Comparison of ENCODE assay signal across 8 mouse cellular contexts in the genomic region with DNA sequence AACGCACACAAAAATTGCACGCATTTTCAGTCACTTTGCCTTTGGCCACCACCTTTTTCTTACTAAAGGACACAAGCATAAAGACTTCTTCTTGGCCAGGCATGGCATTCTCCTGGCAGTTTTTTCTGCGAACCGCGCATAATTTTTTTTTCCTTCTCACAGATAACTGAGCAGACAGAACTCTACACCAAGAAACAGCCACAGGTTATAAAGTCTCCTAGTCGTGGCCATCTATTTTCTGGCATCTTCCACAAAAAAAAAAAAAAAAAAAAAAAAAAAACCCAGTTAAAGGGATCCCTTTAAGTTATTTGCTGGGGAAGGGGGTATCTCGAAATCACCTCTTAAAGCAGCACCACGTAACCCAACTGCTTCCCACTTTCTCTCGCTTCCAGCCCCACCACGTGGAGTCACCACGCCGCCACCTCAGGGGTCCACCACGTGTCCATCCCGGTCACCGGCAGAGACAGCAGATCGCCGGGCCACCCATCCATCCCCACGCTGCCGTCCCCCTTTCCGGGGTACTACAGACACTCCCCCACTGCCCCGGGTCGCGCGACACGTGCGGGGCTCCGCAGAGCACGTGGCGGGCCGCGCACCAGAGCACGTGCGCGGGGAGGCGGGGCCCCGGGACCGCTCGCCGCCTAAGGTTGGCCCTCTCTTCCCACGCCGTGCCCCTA. TPM values are rescaled to one million over a fixed set of nuclear protein-coding genes. Genes with fewer than 3 reads are reported as not detected.
DNase-seq lines count a peak whose midpoint lies in the region; ATAC-seq and TF ChIP-seq lines count a peak whose summit lies in the region.

No protein-coding gene starts in this region.

- H3K4me3 ChIP-seq in left cerebral cortex, adult 2 months: peak overlapping the region; percentile 98
- H3K4me3 ChIP-seq in embryonic facial prominence, embryonic 14.5 days (ENCODE audit: low read depth, low read length): peak overlapping the region; percentile 86
- H3K4me3 ChIP-seq in intestine, embryonic 14.5 days (ENCODE audit: low read depth, low read length): peak overlapping the region; percentile 94

- H3K4me2 ChIP-seq in embryonic facial prominence, embryonic 14.5 days (ENCODE audit: low read depth, low read length): peak overlapping the region; percentile 85
- H3K4me2 ChIP-seq in intestine, embryonic 14.5 days (ENCODE audit: low read length): peak overlapping the region; percentile 80

- under 1% methylated on average over 25 of the region's 41 CpGs for WGBS in embryonic facial prominence, embryonic 14.5 days
- WGBS in intestine, embryonic 14.5 days: under 1% methylated on average over 39 of the region's 41 CpGs

- TF ChIP-seq CTCF in left cerebral cortex, adult 2 months (IDR thresholded peaks at IDR 0.05): no peak

- H3K9ac ChIP-seq in embryonic facial prominence, embryonic 14.5 days (ENCODE audit: low read depth, low read length): peak overlapping the region; percentile 97
- H3K9ac ChIP-seq in intestine, embryonic 14.5 days (ENCODE audit: low read length): peak overlapping the region; percentile 96

- H3K27ac ChIP-seq in left cerebral cortex, adult 2 months: peak overlapping the region; percentile 99
- H3K27ac ChIP-seq in embryonic facial prominence, embryonic 14.5 days (replicated peaks; ENCODE audit: low read depth, low read length): peak overlapping the region; percentile 99
- peak overlapping the region; percentile 100 for H3K27ac ChIP-seq in intestine, embryonic 14.5 days (ENCODE audit: low read depth)

- H3K36me3 ChIP-seq in embryonic facial prominence, embryonic 14.5 days (ENCODE audit: control insufficient read depth, insufficient read depth, low read length): peaks cover 44% of the 10 kb centered on the region
- peaks cover 43% of the 10 kb centered on the region for H3K36me3 ChIP-seq in intestine, embryonic 14.5 days (ENCODE audit: control insufficient read depth, insufficient read depth, low read length)

- no peaks in the 10 kb centered on the region for H3K9me3 ChIP-seq in embryonic facial prominence, embryonic 14.5 days (ENCODE audit: control insufficient read depth, low read length)
- H3K9me3 ChIP-seq in intestine, embryonic 14.5 days (ENCODE audit: control insufficient read depth, low read length): no peaks in the 10 kb centered on the region

- H3K4me1 ChIP-seq in embryonic facial prominence, embryonic 14.5 days (ENCODE audit: control insufficient read depth, insufficient read depth, low read length): 0 out of 2 replicates have a peak, but pooled peaks cover 12% of the 10 kb centered on the region
- H3K4me1 ChIP-seq in intestine, embryonic 14.5 days (replicated peaks; ENCODE audit: control insufficient read depth, insufficient read depth, low read length): peaks cover 14% of the 10 kb centered on the region; the same call in 1 of the 2 replicates

- intact Hi-C loops in left cerebral cortex, adult 2 months (cut with DNase I): no loop called here
- intact Hi-C loops in left cerebral cortex, postnatal 25 days (cut with DNase I): loop anchor here (5.0 to 10.0 kb wide), 2 partner anchors 169 to 294 kb away; a partner anchor contains a TSS
- intact Hi-C loops in gastrocnemius, postnatal 14 days (cut with DNase I; ENCODE audit: low total_unique reads): no loop called here

- ATAC-seq in embryonic facial prominence, embryonic 14.5 days (ENCODE audit: low read depth): no peak; the same call in 1 of the 2 replicates
- peak; percentile 57 for ATAC-seq in intestine, embryonic 14.5 days (replicated peaks; ENCODE audit: low FRiP score, low TSS enrichment, low read depth)

- H3K27me3 ChIP-seq in embryonic facial prominence, embryonic 14.5 days (replicated peaks; ENCODE audit: control insufficient read depth, insufficient read depth, low read length): no peaks in the 10 kb centered on the region
- H3K27me3 ChIP-seq in intestine, embryonic 14.5 days (replicated peaks; ENCODE audit: control insufficient read depth, insufficient read depth, low read length): no peaks in the 10 kb centered on the region

- DNase-seq in left cerebral cortex, adult 2 months (ENCODE audit: extremely low spot score in 1 of 2, low spot score in 2 of 2): no peak
- DNase-seq in left cerebral cortex, postnatal 25 days (ENCODE audit: low spot score in 2 of 2): no peak
- DNase-seq in embryonic facial prominence, embryonic 14.5 days (ENCODE audit: low spot score): no peak
- no peak for DNase-seq in intestine, embryonic 14.5 days (ENCODE audit: low spot score)
- peak; percentile 26 for DNase-seq in naive thymus-derived CD4-positive, alpha-beta T cell, adult 2 months (ENCODE audit: low read depth)
- DNase-seq in ovary, postnatal 36 days (ENCODE audit: low spot score): no peak
- no peak for DNase-seq in T-cell, adult 2 months (ENCODE audit: low spot score)
- DNase-seq in gastrocnemius, postnatal 14 days: no peak

RNA-seq across cellular contexts. Expression of a gene that starts 0.8 kb away (rescaled TPM):
- total RNA-seq in left cerebral cortex, adult 2 months (2021): 100 to 1,000 TPM; 131 to 133 TPM
- total RNA-seq in left cerebral cortex, postnatal 25 days (2021): 100 to 1,000 TPM; 135 to 136 TPM
- 285 and 297 TPM in 2 replicates for polyA plus RNA-seq in embryonic facial prominence, embryonic 14.5 days (2014; fragmentation: Nextera tagmentation; extraction: Ambion mirVana)
- polyA plus RNA-seq in intestine, embryonic 14.5 days (2014; fragmentation: Nextera tagmentation; extraction: Ambion mirVana): 423 and 436 TPM in 2 replicates
- 100 to 1,000 TPM; 107 to 120 TPM for total RNA-seq in gastrocnemius, postnatal 14 days (2021)

RNA-seq across cellular contexts. Expression of a gene that starts 55.7 kb away (rescaled TPM):
- 1 to 10 TPM in 1 of 2 experiments, under 1 TPM in 1; 0.97 to 1.4 TPM for total RNA-seq in left cerebral cortex, adult 2 months (2021)
- 1 to 10 TPM; 1.2 to 1.4 TPM for total RNA-seq in left cerebral cortex, postnatal 25 days (2021)
- polyA plus RNA-seq in embryonic facial prominence, embryonic 14.5 days (2014; fragmentation: Nextera tagmentation; extraction: Ambion mirVana): 4.9 and 5.7 TPM in 2 replicates
- 7.7 and 10.4 TPM in 2 replicates for polyA plus RNA-seq in intestine, embryonic 14.5 days (2014; fragmentation: Nextera tagmentation; extraction: Ambion mirVana)
- under 1 TPM in 1 of 2 experiments, not detected in 1; 0.12 TPM for total RNA-seq in gastrocnemius, postnatal 14 days (2021)
